14 mouse cellular contexts compared by ENCODE assay signal in the genomic region with DNA sequence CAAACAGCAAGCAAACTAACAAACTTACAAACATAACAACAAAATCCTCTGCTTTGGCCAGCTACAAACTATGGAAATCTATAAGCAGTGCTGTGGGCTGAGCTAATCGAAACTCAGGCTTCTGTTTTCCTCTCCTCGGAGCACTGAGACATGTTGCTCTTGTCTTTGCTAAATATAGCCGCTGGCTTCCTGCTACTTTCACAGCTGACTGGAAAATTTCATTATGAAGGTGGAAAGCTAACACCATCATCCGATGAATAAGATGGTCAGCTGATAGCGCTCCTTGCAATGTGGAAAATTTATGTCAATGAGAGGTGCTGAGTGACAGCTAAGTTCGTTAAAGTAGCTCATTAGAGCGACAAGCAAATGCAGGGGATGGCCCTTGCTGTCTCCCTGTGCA. TPM values are rescaled to one million over a fixed set of nuclear protein-coding genes. Genes with fewer than 3 reads are reported as not detected.
DNase-seq lines count a peak whose midpoint lies in the region; ATAC-seq and TF ChIP-seq lines count a peak whose summit lies in the region.
"Had no signal": no experiment of that assay in that cellular context is flagged by ENCODE, and none has a peak within 500 bp of the region (broad histone marks: within the 10 kb centered on the region; RNA-seq: fewer than 3 reads in every experiment).

No protein-coding gene starts in this region.

- no peaks in the 10 kb centered on the region for H3K9me3 ChIP-seq in heart, embryonic 12.5 days (replicated peaks)
- H3K9me3 ChIP-seq in midbrain, embryonic 14.5 days (ENCODE audit: control insufficient read depth, low read length), result no peaks in the 10 kb centered on the region
- no peaks in the 10 kb centered on the region for H3K9me3 ChIP-seq in midbrain, embryonic 16.5 days (replicated peaks; ENCODE audit: control insufficient read depth, low read length, poor library complexity, severe bottlenecking)
- H3K9me3 ChIP-seq in heart, postnatal 0 days (replicated peaks; ENCODE audit: control insufficient read depth, low read length), result no peaks in the 10 kb centered on the region
- no peaks in the 10 kb centered on the region for H3K9me3 ChIP-seq in forebrain, embryonic 13.5 days (replicated peaks)
- no peaks in the 10 kb centered on the region for H3K9me3 ChIP-seq in intestine, embryonic 15.5 days
- H3K9me3 ChIP-seq: hindbrain, embryonic 13.5 days; neural tube, embryonic 12.5 days had no signal

- peaks cover 16% of the 10 kb centered on the region for H3K4me1 ChIP-seq in heart, embryonic 12.5 days (replicated peaks)
- H3K4me1 ChIP-seq in midbrain, embryonic 14.5 days (ENCODE audit: control insufficient read depth, insufficient read depth, low read length), result no peaks in the 10 kb centered on the region
- H3K4me1 ChIP-seq in midbrain, embryonic 16.5 days (ENCODE audit: control insufficient read depth, insufficient read depth, low read length), result no peaks in the 10 kb centered on the region
- peaks cover 9% of the 10 kb centered on the region for H3K4me1 ChIP-seq in heart, postnatal 0 days (ENCODE audit: control insufficient read depth, insufficient read depth)
- peaks cover 7% of the 10 kb centered on the region; the same call in 1 of the 2 replicates for H3K4me1 ChIP-seq in forebrain, embryonic 13.5 days
- H3K4me1 ChIP-seq in intestine, embryonic 15.5 days (replicated peaks), result no peaks in the 10 kb centered on the region
- H3K4me1 ChIP-seq: liver, embryonic 13.5 days; neural tube, embryonic 12.5 days had no signal

- no peak for TF ChIP-seq CTCF in heart, postnatal 0 days (IDR thresholded peaks at IDR 0.05; ENCODE audit: low read depth)

- no peak overlapping the region for H3K27ac ChIP-seq in heart, embryonic 12.5 days (ENCODE audit: poor library complexity, severe bottlenecking)
- no peak overlapping the region for H3K27ac ChIP-seq in midbrain, embryonic 14.5 days (replicated peaks; ENCODE audit: low read depth, low read length)
- H3K27ac ChIP-seq in midbrain, embryonic 16.5 days (ENCODE audit: low read length), result no peak overlapping the region
- peak overlapping the region; percentile 38; the same call in 1 of the 2 replicates for H3K27ac ChIP-seq in heart, postnatal 0 days (ENCODE audit: low read depth)
- H3K27ac ChIP-seq in forebrain, embryonic 13.5 days, result no peak overlapping the region
- no peak overlapping the region for H3K27ac ChIP-seq in intestine, embryonic 15.5 days
- H3K27ac ChIP-seq: hindbrain, embryonic 13.5 days; liver, embryonic 13.5 days; neural tube, embryonic 12.5 days had no signal

- H3K9ac ChIP-seq in heart, embryonic 12.5 days, result no peak overlapping the region
- no peak overlapping the region for H3K9ac ChIP-seq in midbrain, embryonic 14.5 days (replicated peaks; ENCODE audit: low read length)
- no peak overlapping the region for H3K9ac ChIP-seq in midbrain, embryonic 16.5 days (ENCODE audit: low read depth, low read length)
- H3K9ac ChIP-seq in heart, postnatal 0 days (replicated peaks; ENCODE audit: low read depth, low read length), result no peak overlapping the region
- no peak overlapping the region for H3K9ac ChIP-seq in forebrain, embryonic 13.5 days
- H3K9ac ChIP-seq in intestine, embryonic 15.5 days, result no peak overlapping the region
- H3K9ac ChIP-seq: hindbrain, embryonic 13.5 days; liver, embryonic 13.5 days; neural tube, embryonic 12.5 days had no signal

- no peak for DNase-seq in heart, postnatal 36 days
- peak; percentile 7 for DNase-seq in midbrain, embryonic 14.5 days
- peak; percentile 30 for DNase-seq in heart, postnatal 0 days (ENCODE audit: low spot score)
- peak; percentile 33 for DNase-seq in splenic B cell, adult 2 months (ENCODE audit: low read depth, low spot score)
- DNase-seq: liver, embryonic 13.5 days; right cerebral cortex, postnatal 4 days had no signal

- no peak for ATAC-seq in heart, embryonic 12.5 days (ENCODE audit: insufficient number of reproducible peaks, low FRiP score)
- no peak for ATAC-seq in midbrain, embryonic 14.5 days (ENCODE audit: low FRiP score, low TSS enrichment)
- ATAC-seq in midbrain, embryonic 16.5 days, result no peak
- no peak for ATAC-seq in heart, postnatal 0 days (ENCODE audit: insufficient read depth, low read depth)
- ATAC-seq in forebrain, embryonic 13.5 days, result no peak
- ATAC-seq in intestine, embryonic 15.5 days, result no peak
- ATAC-seq: forebrain, embryonic 14.5 days had no signal

- no peaks in the 10 kb centered on the region for H3K36me3 ChIP-seq in heart, embryonic 12.5 days
- no peaks in the 10 kb centered on the region for H3K36me3 ChIP-seq in midbrain, embryonic 14.5 days (ENCODE audit: control insufficient read depth, insufficient read depth, low read length)
- no peaks in the 10 kb centered on the region for H3K36me3 ChIP-seq in midbrain, embryonic 16.5 days (ENCODE audit: control insufficient read depth, insufficient read depth, low read length)
- no peaks in the 10 kb centered on the region for H3K36me3 ChIP-seq in heart, postnatal 0 days (replicated peaks; ENCODE audit: control insufficient read depth, insufficient read depth, low read length)
- no peaks in the 10 kb centered on the region for H3K36me3 ChIP-seq in splenic B cell, adult 2 months (ENCODE audit: control insufficient read depth, insufficient read depth, low read length, poor library complexity, severe bottlenecking)
- H3K36me3 ChIP-seq in forebrain, embryonic 13.5 days (ENCODE audit: poor library complexity, severe bottlenecking), result no peaks in the 10 kb centered on the region
- no peaks in the 10 kb centered on the region for H3K36me3 ChIP-seq in intestine, embryonic 15.5 days
- H3K36me3 ChIP-seq: hindbrain, embryonic 13.5 days; liver, embryonic 13.5 days; neural tube, embryonic 12.5 days had no signal

- no peak for TF ChIP-seq EP300 in heart, postnatal 0 days (IDR thresholded peaks at IDR 0.05; ENCODE audit: low read depth)

- 28% methylated on average over 7 of the region's 7 CpGs for WGBS in heart, embryonic 12.5 days
- 76% methylated on average over 7 of the region's 7 CpGs for WGBS in midbrain, embryonic 14.5 days
- WGBS in midbrain, embryonic 16.5 days, result 68% methylated on average over 7 of the region's 7 CpGs
- WGBS in heart, postnatal 0 days, result 9% methylated on average over 7 of the region's 7 CpGs
- WGBS in forebrain, embryonic 13.5 days, result 40% methylated on average over 7 of the region's 7 CpGs
- 52% methylated on average over 7 of the region's 7 CpGs for WGBS in intestine, embryonic 15.5 days

- no peak overlapping the region for H3K4me3 ChIP-seq in heart, embryonic 12.5 days
- H3K4me3 ChIP-seq in midbrain, embryonic 14.5 days (replicated peaks; ENCODE audit: low read depth, low read length), result no peak overlapping the region
- no peak overlapping the region for H3K4me3 ChIP-seq in midbrain, embryonic 16.5 days (ENCODE audit: low read depth, low read length)
- H3K4me3 ChIP-seq in heart, postnatal 0 days (ENCODE audit: low read depth, low read length), result no peak overlapping the region
- no peak overlapping the region for H3K4me3 ChIP-seq in forebrain, embryonic 13.5 days
- no peak overlapping the region for H3K4me3 ChIP-seq in intestine, embryonic 15.5 days (replicated peaks)
- H3K4me3 ChIP-seq: hindbrain, embryonic 13.5 days; liver, embryonic 13.5 days; neural tube, embryonic 12.5 days had no signal

- intact Hi-C loops in heart, postnatal 36 days (cut with DNase I), result no loop called here

- no peaks in the 10 kb centered on the region for H3K27me3 ChIP-seq in heart, embryonic 12.5 days (replicated peaks)
- no peaks in the 10 kb centered on the region for H3K27me3 ChIP-seq in midbrain, embryonic 14.5 days (ENCODE audit: control insufficient read depth, insufficient read depth, low read length)
- H3K27me3 ChIP-seq in midbrain, embryonic 16.5 days (ENCODE audit: control insufficient read depth, insufficient read depth, low read depth, low read length), result no peaks in the 10 kb centered on the region
- H3K27me3 ChIP-seq in heart, postnatal 0 days (ENCODE audit: control insufficient read depth, insufficient read depth, low read length), result no peaks in the 10 kb centered on the region
- no peaks in the 10 kb centered on the region for H3K27me3 ChIP-seq in splenic B cell, adult 2 months (ENCODE audit: control insufficient read depth, insufficient read depth, low read length, poor library complexity, severe bottlenecking)
- no peaks in the 10 kb centered on the region for H3K27me3 ChIP-seq in forebrain, embryonic 13.5 days
- no peaks in the 10 kb centered on the region for H3K27me3 ChIP-seq in intestine, embryonic 15.5 days (replicated peaks)
- H3K27me3 ChIP-seq: hindbrain, embryonic 13.5 days; liver, embryonic 13.5 days; neural tube, embryonic 12.5 days had no signal

- H3K4me2 ChIP-seq in heart, embryonic 12.5 days, result peak overlapping the region; percentile 46
- H3K4me2 ChIP-seq in midbrain, embryonic 14.5 days (ENCODE audit: low read length), result no peak overlapping the region
- no peak overlapping the region for H3K4me2 ChIP-seq in midbrain, embryonic 16.5 days (ENCODE audit: low read length)
- peak overlapping the region; percentile 33; the same call in 1 of the 2 replicates for H3K4me2 ChIP-seq in heart, postnatal 0 days (ENCODE audit: low read depth, low read length)
- no peak overlapping the region for H3K4me2 ChIP-seq in forebrain, embryonic 13.5 days
- no peak overlapping the region for H3K4me2 ChIP-seq in intestine, embryonic 15.5 days (replicated peaks)
- H3K4me2 ChIP-seq: hindbrain, embryonic 13.5 days; liver, embryonic 13.5 days; neural tube, embryonic 12.5 days had no signal

RNA-seq across cellular contexts. Expression of gene Mepe, which starts 33.5 kb away (rescaled TPM):
- not detected in 2 replicates for polyA plus RNA-seq in heart, embryonic 12.5 days (2016; fragmentation: Nextera tagmentation; extraction: Ambion mirVana)
- not detected for total RNA-seq in heart, postnatal 36 days (2021)
- not detected in 2 replicates for polyA plus RNA-seq in midbrain, embryonic 14.5 days (2014; fragmentation: Nextera tagmentation; extraction: Ambion mirVana)
- not detected in 2 replicates for polyA plus RNA-seq in midbrain, embryonic 16.5 days (2015; fragmentation: Nextera tagmentation; extraction: Ambion mirVana)
- total RNA-seq in heart, postnatal 0 days (2014; rRNA removed; ENCODE audit: low replicate concordance), result not detected in 2 replicates
- polyA plus RNA-seq in heart, postnatal 0 days (2015; fragmentation: Nextera tagmentation; extraction: Ambion mirVana), result not detected in 2 replicates
- not detected in 2 replicates for polyA plus RNA-seq in forebrain, embryonic 13.5 days (2015; fragmentation: Nextera tagmentation; extraction: Ambion mirVana)
- polyA plus RNA-seq in intestine, embryonic 15.5 days (2015; fragmentation: Nextera tagmentation; extraction: Ambion mirVana), result not detected in 2 replicates
- total RNA-seq: layer of hippocampus, adult 18-20 months had no signal
- polyA plus RNA-seq: forebrain, embryonic 14.5 days; hindbrain, embryonic 13.5 days; liver, embryonic 13.5 days; neural tube, embryonic 12.5 days had no signal

RNA-seq across cellular contexts. Expression of gene Ibsp, which starts 59.6 kb away (rescaled TPM):
- not detected in 2 replicates for polyA plus RNA-seq in heart, embryonic 12.5 days (2016; fragmentation: Nextera tagmentation; extraction: Ambion mirVana)
- not detected for total RNA-seq in heart, postnatal 36 days (2021)
- not detected in 2 replicates for polyA plus RNA-seq in midbrain, embryonic 14.5 days (2014; fragmentation: Nextera tagmentation; extraction: Ambion mirVana)
- 1.0 and 9.2 TPM in 2 replicates for polyA plus RNA-seq in midbrain, embryonic 16.5 days (2015; fragmentation: Nextera tagmentation; extraction: Ambion mirVana)
- total RNA-seq in heart, postnatal 0 days (2014; rRNA removed; ENCODE audit: low replicate concordance), result not detected in 2 replicates
- polyA plus RNA-seq in heart, postnatal 0 days (2015; fragmentation: Nextera tagmentation; extraction: Ambion mirVana), result not detected in 2 replicates
- 0.28 TPM in 2 replicates for polyA plus RNA-seq in forebrain, embryonic 13.5 days (2015; fragmentation: Nextera tagmentation; extraction: Ambion mirVana)
- polyA plus RNA-seq in intestine, embryonic 15.5 days (2015; fragmentation: Nextera tagmentation; extraction: Ambion mirVana), result 0.13 TPM in 1 of 2 replicates, not detected in the other
- polyA plus RNA-seq: liver, embryonic 13.5 days; neural tube, embryonic 12.5 days had no signal

Comparison
In these comparisons a context has a peak if more than half of its experiments do, and no peak if none do; other contexts are left out.
1. DNase-seq: peak in midbrain, embryonic 14.5 days (single experiment), heart, postnatal 0 days (single experiment) and splenic B cell, adult 2 months (single experiment); none in heart, postnatal 36 days (0 of 2).
2. H3K4me2 ChIP-seq: peak in heart, embryonic 12.5 days (single experiment) and heart, postnatal 0 days (single experiment); none in midbrain, embryonic 14.5 days (single experiment), midbrain, embryonic 16.5 days (single experiment), forebrain, embryonic 13.5 days (single experiment) and intestine, embryonic 15.5 days (single experiment).